Mouse (Mus musculus) liver, embryonic 14.5 days (tissue): ENCODE results near the gene Faap100.

Source experiments
- CTCF ChIP-seq: IDR thresholded peaks from 2 replicates; pipeline ENCODE4 v1.5.1; 2016; ENCODE audit warnings: antibody characterized with exemption, low read depth, control low read depth
- EP300 ChIP-seq: IDR thresholded peaks from 2 replicates; pipeline ENCODE4 v1.6.1; 2016; ENCODE audit warnings: antibody characterized with exemption, low read depth

DNA sequence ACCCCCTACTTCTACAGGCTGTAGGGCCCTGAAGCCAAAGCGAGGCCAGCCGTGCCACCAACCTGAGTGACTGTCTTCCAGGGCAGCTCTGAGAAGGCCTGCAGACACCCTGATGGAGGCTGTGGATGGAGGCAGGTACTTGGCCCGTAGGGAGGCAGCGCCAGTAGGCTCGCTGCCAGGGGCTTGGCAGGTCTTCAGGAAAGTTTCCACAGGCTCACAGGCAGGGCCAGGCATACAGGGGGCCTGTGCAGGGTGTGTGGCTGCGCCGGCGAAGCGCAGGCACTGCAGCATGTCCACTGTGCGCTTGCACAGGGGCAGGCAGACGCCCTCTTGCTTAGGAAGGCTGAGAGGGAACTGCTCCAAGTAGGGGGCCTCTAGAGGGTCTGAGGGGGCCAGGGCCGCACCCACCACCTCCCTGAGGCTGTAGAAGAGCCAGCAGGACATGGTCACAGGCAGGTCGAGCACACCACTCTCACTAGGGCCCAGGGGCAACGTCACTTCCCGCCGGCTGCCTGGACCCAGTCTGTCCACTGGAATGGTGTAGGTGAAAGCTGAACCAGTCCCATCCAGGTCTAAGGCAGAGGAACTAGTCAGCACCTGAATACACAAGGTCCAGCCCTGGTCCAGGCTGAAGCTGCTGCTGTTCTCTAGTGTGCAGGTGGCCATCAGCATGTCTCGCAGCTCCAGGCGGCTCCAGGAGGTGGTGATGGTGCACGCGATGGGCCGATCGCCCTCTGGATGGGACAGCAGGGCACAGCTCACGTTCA is 4.6 kb downstream of the Faap100 start:
- no peak for TF ChIP-seq CTCF
- TF ChIP-seq EP300 = no peak
